Comparison of ENCODE assay signal across 1 mouse cellular context in the genomic region with DNA sequence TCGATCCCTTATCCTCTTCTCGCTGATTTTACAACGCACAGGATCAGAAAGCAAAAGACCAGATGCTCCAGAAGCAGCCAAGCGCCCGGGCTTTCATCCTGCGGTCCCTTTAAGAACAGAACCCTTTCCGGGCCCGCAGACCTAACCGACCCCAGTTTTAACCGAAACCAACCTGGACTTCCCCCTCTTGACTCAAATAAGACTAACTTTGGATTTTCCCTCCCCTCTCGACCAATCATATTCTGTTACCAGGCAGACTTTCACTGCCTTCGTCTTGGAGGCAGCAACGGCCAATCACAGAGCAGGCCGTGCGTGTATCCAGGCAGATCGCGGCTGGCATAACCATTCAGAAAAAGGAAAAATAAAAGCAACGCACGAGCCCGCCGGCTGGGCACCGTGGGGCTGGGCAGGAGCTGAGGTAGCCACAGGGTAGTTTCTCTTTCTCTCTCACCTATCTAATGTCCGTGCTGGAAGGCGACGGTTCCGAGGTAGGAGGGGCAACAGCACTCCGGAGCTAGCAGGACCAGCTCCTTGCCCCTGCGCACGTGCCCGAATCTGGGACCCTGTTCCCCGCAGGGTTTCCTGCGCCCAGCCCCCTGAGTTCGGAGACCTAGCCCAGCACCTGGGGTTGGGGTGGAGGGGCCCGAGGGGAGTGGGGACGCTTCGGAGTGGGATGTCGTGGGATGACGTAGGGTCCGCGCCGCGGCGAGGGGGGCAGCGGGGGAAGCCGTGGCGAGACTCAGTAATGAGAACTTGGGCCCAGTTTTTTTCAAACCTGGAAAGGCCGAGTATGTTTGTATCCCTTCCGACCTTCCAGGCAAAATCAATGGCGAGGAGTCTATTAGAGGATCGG.
TF ChIP-seq lines count a peak whose summit lies in the region.

A gene (plus strand): TSS at position 312 of the 853 bp plus-strand sequence.

TF ChIP-seq in MEL, 35 proteins besides CTCF, POLR2A, EP300 and RAD21 (continued from another document):
- TF ChIP-seq NELFE (IDR thresholded peaks at IDR 0.05; ENCODE audit: low read depth, low read length) (peak; percentile 56; the same call in 1 of the 2 replicates), NRF1 (IDR thresholded peaks at IDR 0.05; ENCODE audit: insufficient read depth, low read depth, low read length, poor library complexity, severe bottlenecking) (peak; percentile 34; the same call in 1 of the 2 replicates), ZNF384 (IDR thresholded peaks at IDR 0.05; ENCODE audit: low read depth, low read length) (peak; percentile 53; the same call in 1 of the 2 replicates), BHLHE40 (IDR thresholded peaks at IDR 0.05; ENCODE audit: borderline replicate concordance, low read depth, low read length) (peak; percentile 84), MEF2A (IDR thresholded peaks at IDR 0.05; ENCODE audit: extremely low read depth, insufficient replicate concordance, low read depth, low read length, poor library complexity, severe bottlenecking) (no peak), USF2 (IDR thresholded peaks at IDR 0.05; ENCODE audit: borderline replicate concordance in 1 of 2, insufficient read depth in 1 of 2, low read depth in 1 of 2, low read length in 2 of 2) (no peak), HCFC1 (IDR thresholded peaks at IDR 0.05; ENCODE audit: low read depth, low read length) (peak; percentile 56), GATA1 (IDR thresholded peaks at IDR 0.05; ENCODE audit: low read depth, low read length) (peak; percentile 1; the same call in 1 of the 2 replicates), TBP (IDR thresholded peaks at IDR 0.05; ENCODE audit: low read depth, low read length) (0 out of 2 replicates have a peak, but pooled peaks have one; percentile 7), ELF1 (IDR thresholded peaks at IDR 0.05; ENCODE audit: low read depth, low read length) (peak; percentile 58; the same call in 1 of the 2 replicates), MYC (IDR thresholded peaks at IDR 0.05; ENCODE audit: low read depth, low read length) (peak; percentile 79), USF1 (IDR thresholded peaks at IDR 0.05; ENCODE audit: low read depth, low read length) (peak; percentile 45; the same call in 1 of the 2 replicates), GABPA (IDR thresholded peaks at IDR 0.05; ENCODE audit: low read depth, low read length) (no peak), POLR2AphosphoS5 (IDR thresholded peaks at IDR 0.05; ENCODE audit: borderline replicate concordance, low read depth, low read length) (no peak)
